Mouse (Mus musculus) right cerebral cortex, postnatal 4 days (tissue): ENCODE measurements around the gene Tmem239.
"Not testable (repeated sequence)": the region's sequence is repeated elsewhere in the genome, so short reads cannot be mapped to it uniquely, and the experiment has no call there.

ENCODE experiments used
- DNase-seq: peaks from one replicate; pipeline ENCODE4 v3.0.0-alpha.2; 2022

Tmem239 gene

GRCm38 (mm10) chr2:130406178-130406577 lies at the start of gene Tmem239:
Gene Tmem239 (plus strand): TSS chr2:130406478.
- no peak for DNase-seq

DNA sequence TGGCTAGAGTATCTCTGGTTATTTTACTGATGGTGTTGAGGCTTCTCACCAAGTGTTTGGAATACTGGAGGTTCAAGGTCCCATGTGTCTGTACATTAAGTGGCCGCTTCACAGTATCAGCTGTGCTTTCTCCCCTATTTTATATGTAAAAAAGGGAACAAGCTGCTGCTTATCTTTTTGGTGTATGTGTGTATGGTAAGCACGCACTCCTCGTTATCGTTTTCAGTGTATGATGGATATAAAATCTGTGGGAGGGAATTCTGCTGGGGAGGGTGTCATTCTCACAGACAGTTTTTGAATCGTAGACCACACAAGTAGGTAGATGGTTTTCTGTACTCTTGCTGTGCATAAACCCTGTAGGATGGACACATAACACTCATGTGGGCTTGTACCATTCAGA lies 48.7 kb upstream of the Tmem239 start:
- no peak for DNase-seq

DNA sequence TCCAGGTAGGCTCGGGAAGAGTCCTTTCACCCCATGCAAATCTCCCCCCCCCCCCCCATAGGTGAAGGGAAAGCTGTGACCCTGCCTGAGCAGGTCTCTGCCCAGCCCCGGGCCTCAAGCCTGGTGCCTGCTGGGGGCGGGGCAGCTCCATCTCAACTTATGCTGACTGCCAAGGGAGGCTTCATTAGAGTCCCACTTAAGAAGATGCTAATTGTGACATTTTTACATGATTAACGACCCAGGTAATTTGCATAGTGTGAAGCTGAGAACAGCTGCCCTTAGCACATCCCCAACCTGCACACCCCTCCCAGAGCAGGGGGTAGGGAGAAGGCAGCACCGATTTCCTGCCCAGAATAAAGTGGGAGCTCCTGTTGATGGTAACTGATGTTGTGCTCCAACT lies 47.4 kb upstream of the Tmem239 start:
- DNase-seq, result no peak

GRCm38 (mm10) chr2:130362511-130363026 lies 43.7 kb upstream of the Tmem239 start:
- peak; percentile 68 for DNase-seq

DNA sequence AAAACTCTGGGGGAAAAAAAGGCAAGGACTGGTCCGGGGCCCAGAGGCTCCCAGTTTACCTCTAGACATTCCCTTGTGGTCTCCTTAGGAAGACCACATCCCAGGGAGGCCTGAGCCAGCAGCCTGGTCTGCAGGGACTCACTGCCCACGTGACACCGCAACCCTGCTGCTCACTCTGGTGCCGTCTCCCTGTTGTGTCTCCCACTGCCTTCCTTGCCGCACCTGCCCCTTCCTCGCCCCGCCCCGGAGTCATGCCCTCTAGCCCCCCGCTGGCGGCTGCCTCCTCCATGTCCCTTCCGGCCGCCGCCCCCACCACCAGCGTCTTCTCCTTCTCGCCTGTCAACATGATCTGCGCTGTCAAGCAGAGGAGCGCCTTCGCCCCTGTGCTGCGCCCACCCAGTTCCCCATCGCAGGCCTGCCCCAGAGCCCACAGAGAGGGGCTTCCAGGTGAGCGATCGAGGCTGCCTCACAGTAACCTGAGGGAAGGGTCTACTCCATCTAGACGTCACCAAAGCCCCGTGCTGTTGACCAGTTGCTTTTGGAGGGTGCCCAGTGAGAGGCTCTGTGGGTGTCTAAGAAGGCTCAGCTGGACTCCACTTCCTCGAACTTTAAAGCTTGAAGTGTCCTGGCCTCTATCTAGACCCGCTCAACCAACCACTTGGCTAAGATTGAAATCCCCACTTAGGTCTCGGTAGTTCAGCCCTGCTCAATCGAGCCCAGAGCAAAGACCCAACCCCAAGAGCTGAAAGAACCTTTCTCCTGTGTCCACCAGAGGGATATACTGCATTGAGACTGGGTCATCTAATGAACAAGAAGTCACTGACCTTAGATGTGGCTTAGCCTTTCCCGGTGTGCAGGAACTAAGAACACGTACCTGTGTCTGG lies 40.8 kb upstream of the Tmem239 start:
- DNase-seq, result no peak

- DNase-seq, result no peak
These were observed 38.9 kb upstream of the Tmem239 start for GRCm38 (mm10) chr2:130367386-130367785.

DNA sequence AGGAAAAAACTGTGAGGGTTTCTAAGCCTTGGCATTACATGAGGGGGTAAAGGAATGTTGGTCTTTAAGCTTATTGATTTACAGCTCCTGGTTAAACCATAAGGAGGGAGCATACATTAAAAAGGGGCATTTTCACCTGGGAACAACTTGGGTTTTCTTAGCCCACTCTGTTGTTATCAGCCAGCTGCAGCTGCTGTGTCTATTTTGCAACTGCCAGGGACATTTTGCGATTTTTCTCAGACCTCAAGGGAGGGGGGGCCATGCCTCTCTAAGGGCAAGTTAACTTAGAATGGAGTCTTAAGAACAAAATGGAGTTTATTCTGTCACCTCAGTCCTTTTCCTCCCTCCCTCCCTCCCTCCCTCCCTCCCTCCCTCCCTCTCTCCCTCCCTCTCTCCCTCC lies 33.3 kb upstream of the Tmem239 start:
- not testable (repeated sequence) for DNase-seq

GRCm38 (mm10) chr2:130374951-130375350 lies 31.3 kb upstream of the Tmem239 start:
- no peak for DNase-seq

- DNase-seq, result no peak
These were observed 23.1 kb upstream of the Tmem239 start for GRCm38 (mm10) chr2:130383205-130383604.

DNA sequence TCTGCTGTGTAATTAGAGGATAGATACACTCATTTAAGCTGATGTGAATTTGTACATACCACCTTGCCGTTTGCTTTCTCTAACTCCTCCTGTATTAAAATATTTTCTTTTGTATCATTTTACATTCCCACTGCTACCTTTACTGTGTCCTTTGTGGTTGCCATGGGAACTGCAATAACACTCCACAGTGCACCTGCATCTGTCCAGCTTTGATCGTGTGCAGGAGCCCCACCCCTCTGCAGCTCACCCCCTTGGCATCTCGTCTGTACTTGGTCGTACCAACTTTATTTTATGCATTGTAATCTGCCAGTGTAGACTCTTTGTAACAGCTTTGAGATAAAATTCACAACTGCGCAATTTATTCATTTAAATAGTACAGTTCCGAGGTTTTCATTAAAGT lies 22.4 kb upstream of the Tmem239 start:
- no peak for DNase-seq

GRCm38 (mm10) chr2:130386212-130386611 lies 20.1 kb upstream of the Tmem239 start:
- no peak for DNase-seq

DNA sequence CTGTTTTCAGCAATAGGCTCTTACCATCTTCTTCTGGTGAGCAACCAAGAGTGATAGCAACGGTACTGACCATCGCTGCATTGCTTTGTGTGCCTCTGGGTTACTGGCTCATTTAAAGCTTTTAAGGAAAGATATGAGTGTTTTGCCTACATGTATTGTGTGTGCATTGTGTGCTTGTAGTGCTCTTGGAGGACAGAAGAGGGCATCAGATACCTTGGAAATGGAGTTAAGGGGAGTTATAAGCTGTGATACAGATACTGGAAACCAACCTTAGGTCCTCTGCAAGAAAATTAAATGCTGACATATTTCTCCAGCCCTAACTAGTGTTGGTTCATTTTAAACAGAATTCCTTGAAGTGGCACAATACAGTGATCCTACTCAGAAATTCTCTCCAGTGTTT lies 17.5 kb upstream of the Tmem239 start:
- DNase-seq, result no peak

- no peak for DNase-seq
These were observed 15.2 kb upstream of the Tmem239 start for GRCm38 (mm10) chr2:130390993-130391625.

- no peak for DNase-seq
These were observed 13.4 kb upstream of the Tmem239 start for GRCm38 (mm10) chr2:130392836-130393235.

DNA sequence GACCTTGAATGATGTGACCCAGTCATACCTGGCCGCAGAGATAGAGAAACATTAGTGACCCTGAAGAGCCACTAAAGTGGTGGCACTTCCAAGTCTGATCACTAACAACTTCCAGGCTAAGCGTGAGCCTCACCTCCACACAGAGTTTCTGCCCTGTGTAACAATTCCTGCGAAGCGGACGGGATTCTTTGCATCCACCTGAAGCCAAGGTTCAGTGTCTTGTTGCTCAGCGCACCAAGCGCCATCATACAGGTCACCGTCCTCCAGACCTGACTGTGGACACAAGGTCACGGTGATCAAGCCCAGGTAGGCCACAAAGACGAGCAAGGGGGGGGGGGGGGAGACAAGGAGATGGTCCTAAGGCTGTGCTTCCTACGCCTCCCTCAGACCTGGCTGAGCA lies 10.6 kb upstream of the Tmem239 start:
- DNase-seq, result no peak

- DNase-seq, result peak; percentile 38
These were observed 8.9 kb upstream of the Tmem239 start, which contains the start of gene Cpxm1 for GRCm38 (mm10) chr2:130397186-130397985. Gene Cpxm1 (minus strand): TSS chr2:130397574.

DNA sequence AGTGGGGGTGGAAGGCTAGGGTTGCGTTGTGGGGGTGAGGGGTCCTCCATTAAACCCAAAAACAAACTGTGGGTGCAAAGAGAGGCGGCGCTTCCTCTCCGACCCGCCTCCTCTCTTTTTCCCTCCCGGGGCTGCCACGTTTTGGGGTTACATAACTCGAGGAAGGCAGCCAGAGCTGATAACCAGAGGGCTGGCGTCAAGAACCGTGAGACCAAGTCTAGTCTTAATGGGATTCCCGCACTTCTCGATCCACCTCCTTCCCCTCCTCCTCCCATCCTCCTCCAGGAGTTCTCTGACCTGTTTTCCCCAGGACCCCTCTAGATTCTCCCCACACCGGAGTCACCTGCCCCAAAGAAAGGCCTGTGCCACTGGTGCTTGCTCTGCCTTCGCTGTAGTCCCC lies 8.2 kb upstream of the Tmem239 start:
- DNase-seq, result no peak

- DNase-seq, result no peak
These were observed 6.2 kb upstream of the Tmem239 start for GRCm38 (mm10) chr2:130400046-130400445.

DNA sequence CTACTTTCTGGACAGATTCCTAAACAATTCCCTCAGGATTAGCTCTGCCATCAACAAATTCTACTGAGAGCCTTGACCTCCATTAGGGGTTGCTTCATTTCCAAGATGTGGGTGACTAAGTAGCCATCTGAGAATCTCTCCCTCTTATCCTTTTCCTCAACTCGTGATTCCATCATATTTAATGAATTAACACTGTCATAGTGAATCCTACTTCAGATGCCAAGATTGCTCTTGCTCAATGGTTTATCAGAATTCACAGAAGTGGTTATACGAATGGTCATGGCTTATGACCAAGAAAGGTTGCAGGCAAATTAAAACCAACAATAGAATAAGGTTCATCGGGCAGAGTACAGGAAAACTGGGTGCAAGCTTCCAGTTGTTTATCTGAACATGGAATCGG lies 4.4 kb upstream of the Tmem239 start:
- no peak for DNase-seq

- no peak for DNase-seq
These were observed 1.3 kb upstream of the Tmem239 start, which contains the start of the genes Gm28372 and 1700020A23Rik for GRCm38 (mm10) chr2:130404939-130405338. Gene Gm28372 (plus strand): TSS chr2:130405239. Gene 1700020A23Rik (plus strand): TSS chr2:130405259.

DNA sequence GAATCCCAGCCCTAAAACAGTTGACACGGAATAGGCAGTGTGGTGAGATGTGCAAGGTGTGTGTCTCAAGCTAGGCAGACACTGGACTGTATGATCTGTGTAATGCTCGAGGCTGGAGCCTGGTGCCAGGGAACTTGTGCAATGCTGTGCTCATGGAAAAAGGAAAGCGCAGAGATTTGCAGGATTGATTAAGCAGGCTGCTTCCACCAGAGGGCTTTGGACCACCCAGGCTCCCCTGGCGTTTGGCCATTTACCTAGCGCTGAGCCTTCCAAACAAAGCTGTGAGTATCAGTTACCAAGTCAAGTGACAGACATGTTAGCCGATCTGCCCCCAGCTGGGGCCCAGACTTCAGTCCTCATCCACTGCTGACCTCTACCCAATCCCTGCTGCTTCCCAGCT lies 1.9 kb downstream of the Tmem239 start:
- DNase-seq, result no peak

- DNase-seq, result peak; percentile 88
These were observed 5.5 kb downstream of the Tmem239 start for GRCm38 (mm10) chr2:130411558-130412495.
